Mouse (Mus musculus) ES-E14 (cell line): ENCODE data around the gene a.

Experiments
- HCFC1 ChIP-seq: IDR thresholded peaks from 2 replicates; pipeline ENCODE4 v1.6.1; 2012; ENCODE audit warnings: low read length, inconsistent platforms, borderline replicate concordance; ENCODE audit not compliant: insufficient read depth
- MAFK ChIP-seq: IDR thresholded peaks from 2 replicates; pipeline ENCODE4 v1.6.1; 2014; ENCODE audit warnings: mild to moderate bottlenecking, low read depth, low read length, inconsistent platforms; ENCODE audit not compliant: insufficient read depth
- ZNF384 ChIP-seq: IDR thresholded peaks from 2 replicates; pipeline ENCODE4 v1.6.1; 2012; ENCODE audit warnings: low read depth, low read length, inconsistent platforms

GRCm38 (mm10) chr2:154749046-154750036, 41.9 kb upstream of the a start:
- TF ChIP-seq ZNF384 (peak; percentile 65; the same call in 1 of the 2 replicates), MAFK (no peak), HCFC1 (no peak)
